Mouse (Mus musculus) midbrain, embryonic 15.5 days (tissue): ENCODE data around the gene Thap3. TPM values are rescaled to one million over a fixed set of nuclear protein-coding genes. Genes with fewer than 3 reads are reported as not detected.
"Not testable (repeated sequence)": the region's sequence is repeated elsewhere in the genome, so short reads cannot be mapped to it uniquely, and the experiment has no call there.

ENCODE experiments used
- ATAC-seq: fragments of 200-750 bp; cut with Nextera tagmentation; replicated peaks from 2 replicates; pipeline ENCODE4 v1.8.0; 2017; ENCODE audit warnings: moderate TSS enrichment
- H3K27ac ChIP-seq: fragments of 300-500 bp; sonication (generic); 2 replicates; pipeline ENCODE4 v1.5.1; 2015; ENCODE audit warnings: mild to moderate bottlenecking, inconsistent platforms
- H3K27me3 ChIP-seq: fragments of 300-500 bp; sonication (generic); replicated peaks from 2 replicates; pipeline ENCODE4 v1.6.1; 2015; ENCODE audit warnings: inconsistent platforms
- H3K36me3 ChIP-seq: fragments of 300-500 bp; sonication (generic); replicated peaks from 2 replicates; pipeline ENCODE4 v1.6.1; 2015; ENCODE audit warnings: inconsistent platforms
- H3K4me1 ChIP-seq: fragments of 300-500 bp; sonication (generic); 2 replicates; pipeline ENCODE4 v1.6.1; 2015; ENCODE audit warnings: inconsistent platforms
- H3K4me2 ChIP-seq: fragments of 300-500 bp; sonication (generic); 2 replicates; pipeline ENCODE4 v1.6.1; 2015; ENCODE audit warnings: inconsistent platforms, mild to moderate bottlenecking, moderate library complexity
- H3K4me3 ChIP-seq: fragments of 300-500 bp; sonication (generic); 2 replicates; pipeline ENCODE4 v1.5.1; 2015; ENCODE audit warnings: mild to moderate bottlenecking, inconsistent platforms
- H3K9ac ChIP-seq: fragments of 300-500 bp; sonication (generic); 2 replicates; pipeline ENCODE4 v1.6.1; 2015; ENCODE audit warnings: mild to moderate bottlenecking, inconsistent platforms
- H3K9me3 ChIP-seq: fragments of 300-500 bp; sonication (generic); 2 replicates; pipeline ENCODE4 v1.6.1; 2016; ENCODE audit warnings: inconsistent platforms
- WGBS: fragments of 180-500 bp; shearing (Covaris S2); methylation state at CpG from one replicate; pipeline ENCODE4 v1.1.7; 2015; ENCODE audit warnings: mixed read lengths; 5-methylcytosine and 5-hydroxymethylcytosine counted together
- polyA plus RNA-seq: library from polyadenylated mRNA; unstranded; fragments of >200 nt; fragmentation: Nextera tagmentation; extraction: Ambion mirVana; gene quantifications from 2 replicates; pipeline ENCODE4 v1.2.1, GENCODE M21; 2015

Thap3 gene
- polyA plus RNA-seq, result 38.3 and 39.5 TPM in 2 replicates

DNA sequence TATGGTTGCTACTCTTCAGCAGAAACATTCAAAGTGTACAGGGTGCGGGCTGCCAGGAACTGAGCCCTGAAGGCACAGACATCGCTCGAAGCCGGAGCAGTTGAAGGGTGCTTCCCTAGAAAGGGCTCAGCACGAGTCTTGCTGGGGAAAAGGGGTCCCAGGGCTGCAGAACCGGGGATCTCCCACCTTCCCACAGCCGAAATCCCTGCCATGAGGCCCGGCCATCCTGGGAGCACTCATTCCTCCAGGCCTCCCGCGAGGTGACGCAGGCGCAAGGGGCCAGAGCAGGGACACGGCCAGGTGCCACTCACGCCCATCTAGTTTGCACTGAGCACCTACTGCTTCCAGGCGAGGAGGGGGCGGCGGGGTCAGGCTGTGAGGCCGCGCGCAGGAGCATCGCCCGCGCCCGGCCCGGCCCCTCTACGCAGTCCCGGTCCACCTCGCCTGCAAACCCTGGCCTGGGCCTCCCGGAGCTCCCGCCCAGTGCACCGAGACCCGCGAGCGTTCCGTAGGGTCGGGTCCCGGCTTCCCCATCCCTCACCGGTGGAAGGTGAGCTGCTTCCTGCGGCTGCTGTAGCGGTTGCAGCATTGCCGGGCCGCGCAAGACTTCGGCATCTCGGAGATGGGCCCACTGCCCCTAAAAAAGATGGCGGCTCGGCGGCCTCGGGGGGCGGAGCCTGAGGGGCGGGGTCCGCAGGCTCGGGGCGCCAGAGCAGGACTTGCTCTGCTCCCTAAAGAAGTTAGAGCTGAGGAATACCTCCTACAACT, at the start of gene Thap3:
TSS of gene Thap3 (minus strand) at position 656 of the 768 bp plus-strand sequence.
- Histone ChIP-seq H3K4me1 (peaks cover 24% of the 10 kb centered on the region), H3K4me3 (peak within 1 kb of the TSS; percentile 87), H3K4me2 (peak within 1 kb of the TSS; percentile 90), H3K9ac (peak within 1 kb of the TSS; percentile 92), H3K27ac (peak within 1 kb of the TSS; percentile 84), H3K27me3 (no peaks in the 10 kb centered on the region), H3K36me3 (peaks cover 12% of the 10 kb centered on the region; the same call in 1 of the 2 replicates), H3K9me3 (no peaks in the 10 kb centered on the region)
- ATAC-seq, result peak; percentile 73
- under 1% methylated on average over 51 of the region's 54 CpGs for WGBS

DNA sequence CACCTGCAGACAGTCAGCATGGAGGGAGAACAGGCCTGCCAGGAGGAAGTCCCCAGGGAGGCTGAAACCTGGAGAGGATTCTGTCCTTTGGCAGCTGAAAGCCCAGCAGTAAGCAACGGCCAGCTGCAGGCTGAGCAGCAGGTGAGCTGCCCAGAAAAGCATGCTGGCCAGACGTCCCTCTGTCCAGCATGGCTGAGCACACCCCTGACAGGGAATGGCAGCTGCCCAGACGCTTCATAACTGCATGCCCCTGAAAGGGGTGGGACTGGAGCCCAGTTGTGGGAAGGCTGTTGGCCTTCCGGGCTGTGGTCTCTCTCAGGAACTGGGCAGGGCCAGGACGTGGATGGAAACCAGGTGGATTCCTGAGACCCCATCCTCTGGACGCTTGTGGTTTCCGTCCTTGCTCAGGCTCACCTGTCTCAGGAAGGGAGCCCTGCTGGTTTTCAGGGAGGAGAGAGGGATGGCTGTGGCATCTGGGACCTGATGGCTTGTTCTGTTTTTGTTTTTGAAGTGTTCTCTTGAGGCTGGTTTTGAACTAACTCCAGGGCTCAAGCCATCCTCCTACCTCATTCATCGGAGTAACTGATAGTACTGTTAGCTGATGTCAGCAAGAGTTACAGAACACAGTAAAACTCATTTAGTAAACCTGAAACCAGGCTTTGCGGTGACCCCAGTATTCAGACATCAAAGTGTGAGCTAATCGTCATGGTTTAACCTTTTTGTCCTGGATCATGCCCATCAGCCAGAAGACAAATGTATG, 49.6 kb upstream of the Thap3 start, which contains the start of gene Tas1r1:
TSS of gene Tas1r1 (minus strand) at position 344 of the 760 bp plus-strand sequence.
- 50% methylated on average over 10 of the region's 10 CpGs for WGBS
- ATAC-seq, result no peak; the same call in 1 of the 2 replicates
- peak within 1 kb of the TSS; percentile 52; the same call in 1 of the 2 replicates for H3K27ac ChIP-seq

DNA sequence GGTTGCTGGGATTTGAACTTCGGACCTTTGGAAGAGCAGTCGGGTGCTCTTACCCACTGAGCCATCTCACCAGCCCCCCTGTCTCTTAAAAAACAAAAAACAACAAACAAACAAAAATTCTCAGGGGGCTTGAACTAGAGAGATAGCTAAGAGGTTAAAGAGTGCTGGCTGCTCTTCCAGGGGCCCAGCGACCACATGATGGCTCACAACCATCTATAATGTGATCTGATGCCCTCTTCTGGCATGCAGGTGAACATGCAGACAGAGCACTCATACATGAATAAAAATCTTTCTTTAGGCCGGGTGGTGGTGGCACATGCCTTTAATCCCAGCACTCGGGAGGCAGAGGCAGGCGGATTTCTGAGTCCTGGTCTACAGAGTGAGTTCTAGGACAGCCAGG, 47.7 kb upstream of the Thap3 start:
- not testable (repeated sequence) for H3K4me3 ChIP-seq, H3K4me2 ChIP-seq, H3K27me3 ChIP-seq, H3K9me3 ChIP-seq, H3K9ac ChIP-seq, H3K27ac ChIP-seq, ATAC-seq, H3K36me3 ChIP-seq
- 89% methylated on average over 6 of the region's 6 CpGs for WGBS
- H3K4me1 ChIP-seq, result peaks cover 18% of the 10 kb centered on the region

More for the DNA sequence above, 49.6 kb upstream of the Thap3 start, which contains the start of gene Tas1r1:
- Histone ChIP-seq H3K36me3 (peaks cover 20% of the 10 kb centered on the region; the same call in 1 of the 2 replicates), H3K4me1 (peaks cover 18% of the 10 kb centered on the region), H3K9me3 (no peaks in the 10 kb centered on the region), H3K4me3 (peak within 1 kb of the TSS; percentile 93), H3K27me3 (no peaks in the 10 kb centered on the region), H3K9ac (peak within 1 kb of the TSS; percentile 74), H3K4me2 (peak within 1 kb of the TSS; percentile 96)

DNA sequence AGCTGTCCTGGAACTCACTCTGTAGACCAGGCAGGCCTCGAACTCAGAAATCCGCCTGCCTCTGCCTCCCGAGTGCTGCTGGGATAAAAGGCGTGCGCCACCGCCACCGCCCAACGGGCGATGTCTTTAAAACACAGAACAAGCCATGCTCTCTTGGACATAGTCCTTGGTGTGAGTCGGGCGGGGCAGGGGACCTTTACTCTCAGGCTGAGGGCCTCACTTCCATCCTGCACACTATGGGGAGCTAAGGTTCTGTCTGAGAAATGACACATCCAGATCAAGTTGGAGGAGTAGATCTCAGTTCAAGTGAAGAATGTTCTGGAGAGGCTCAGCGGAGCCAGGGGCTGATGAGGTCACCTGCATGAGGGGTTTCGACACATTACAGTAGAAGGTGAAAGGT, 44.1 kb upstream of the Thap3 start:
- H3K36me3 ChIP-seq, result no peaks in the 10 kb centered on the region
- H3K27me3 ChIP-seq, result 0 out of 2 replicates have a peak, but pooled peaks cover 4% of the 10 kb centered on the region
- ATAC-seq, result no peak
- WGBS, result 89% methylated on average over 13 of the region's 13 CpGs
- no peaks in the 10 kb centered on the region for H3K9me3 ChIP-seq
- H3K9ac ChIP-seq, result no peak overlapping the region
- H3K4me2 ChIP-seq, result no peak overlapping the region
- H3K4me3 ChIP-seq, result no peak overlapping the region
- H3K27ac ChIP-seq, result no peak overlapping the region
- H3K4me1 ChIP-seq, result peaks cover 16% of the 10 kb centered on the region

DNA sequence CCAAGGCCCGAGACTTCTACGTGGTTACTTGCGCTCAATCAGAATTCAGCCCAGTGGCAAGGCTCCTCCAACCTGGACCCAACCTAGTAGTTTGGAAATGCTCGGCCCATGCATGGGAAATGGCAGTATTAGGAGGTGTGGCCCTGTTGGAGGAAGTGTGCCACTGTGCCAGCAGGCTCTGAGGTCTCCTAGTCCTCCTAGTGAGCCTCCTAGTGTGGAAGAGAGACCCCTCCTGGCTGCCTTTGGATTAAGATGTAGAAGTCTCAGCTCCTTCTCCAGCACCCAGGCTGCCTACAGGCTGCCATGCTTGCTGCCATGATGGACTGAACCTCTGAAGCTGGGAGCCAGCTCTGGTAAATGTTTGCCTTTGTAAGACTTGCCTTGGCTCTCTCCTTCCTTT, 41.2 kb upstream of the Thap3 start:
- WGBS, result 64% methylated on average over 4 of the region's 4 CpGs
- Histone ChIP-seq H3K4me1 (peaks cover 37% of the 10 kb centered on the region), H3K27me3 (0 out of 2 replicates have a peak, but pooled peaks cover 4% of the 10 kb centered on the region), H3K36me3 (no peaks in the 10 kb centered on the region), H3K27ac (no peak overlapping the region), H3K9me3 (no peaks in the 10 kb centered on the region), H3K4me2 (peak overlapping the region; percentile 11; the same call in 1 of the 2 replicates), H3K9ac (no peak overlapping the region), H3K4me3 (no peak overlapping the region)
- ATAC-seq, result no peak

DNA sequence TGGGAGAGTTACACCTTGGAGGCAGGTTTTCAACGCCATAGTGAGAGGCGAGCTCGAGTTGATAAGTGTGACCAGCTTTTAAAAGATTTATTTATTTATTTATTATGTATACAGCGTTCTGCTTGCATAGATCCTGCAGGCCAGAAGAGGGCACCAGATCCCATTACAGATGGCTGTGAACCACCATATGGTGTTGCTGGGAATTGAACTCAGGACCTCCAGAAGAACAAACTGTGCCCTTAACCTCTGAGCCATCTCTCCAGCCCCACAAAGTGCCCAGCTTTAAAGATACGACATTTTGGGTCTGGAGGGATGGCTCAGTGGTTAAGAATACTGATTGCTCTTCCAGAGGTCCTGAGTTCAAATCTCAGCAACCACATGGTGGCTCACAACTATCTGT, 40.3 kb upstream of the Thap3 start:
- no peaks in the 10 kb centered on the region for H3K36me3 ChIP-seq
- H3K27me3 ChIP-seq, result 0 out of 2 replicates have a peak, but pooled peaks cover 4% of the 10 kb centered on the region
- peak overlapping the region; percentile 80 for H3K4me2 ChIP-seq
- H3K4me3 ChIP-seq, result peak overlapping the region; percentile 70; the same call in 1 of the 2 replicates
- H3K27ac ChIP-seq, result no peak overlapping the region
- H3K9me3 ChIP-seq, result no peaks in the 10 kb centered on the region
- H3K4me1 ChIP-seq, result peaks cover 47% of the 10 kb centered on the region
- H3K9ac ChIP-seq, result 0 out of 2 replicates have a peak overlapping the region, but pooled peaks have one; percentile 72
- 33% methylated on average over 5 of the region's 5 CpGs for WGBS
- no peak for ATAC-seq

DNA sequence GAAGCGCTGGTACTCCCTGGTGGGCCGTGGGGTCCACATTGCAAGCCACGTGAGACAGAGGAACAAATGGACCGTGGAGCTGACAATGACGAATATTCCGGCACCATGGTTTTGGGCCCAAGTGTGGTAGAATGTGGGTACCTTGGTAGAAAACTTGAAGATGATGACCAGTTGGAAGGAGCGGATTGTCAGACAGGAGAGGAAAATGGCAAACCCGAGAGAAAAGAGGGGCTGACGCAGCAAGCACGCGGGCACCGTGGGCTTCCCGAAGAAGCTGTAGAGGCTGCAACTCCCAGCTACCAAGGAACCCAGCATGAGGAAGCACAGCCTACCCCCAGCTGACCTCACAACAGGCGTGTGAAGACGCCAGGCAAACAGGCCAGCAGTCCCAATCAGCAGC, 39.7 kb upstream of the Thap3 start:
- Histone ChIP-seq H3K9me3 (no peaks in the 10 kb centered on the region), H3K27me3 (0 out of 2 replicates have a peak, but pooled peaks cover 4% of the 10 kb centered on the region), H3K4me3 (peak overlapping the region; percentile 70), H3K27ac (peak overlapping the region; percentile 76; the same call in 1 of the 2 replicates), H3K9ac (peak overlapping the region; percentile 72), H3K36me3 (0 out of 2 replicates have a peak, but pooled peaks cover 2% of the 10 kb centered on the region), H3K4me2 (peak overlapping the region; percentile 80), H3K4me1 (peaks cover 51% of the 10 kb centered on the region)
- 61% methylated on average over 15 of the region's 15 CpGs for WGBS
- ATAC-seq, result no peak

DNA sequence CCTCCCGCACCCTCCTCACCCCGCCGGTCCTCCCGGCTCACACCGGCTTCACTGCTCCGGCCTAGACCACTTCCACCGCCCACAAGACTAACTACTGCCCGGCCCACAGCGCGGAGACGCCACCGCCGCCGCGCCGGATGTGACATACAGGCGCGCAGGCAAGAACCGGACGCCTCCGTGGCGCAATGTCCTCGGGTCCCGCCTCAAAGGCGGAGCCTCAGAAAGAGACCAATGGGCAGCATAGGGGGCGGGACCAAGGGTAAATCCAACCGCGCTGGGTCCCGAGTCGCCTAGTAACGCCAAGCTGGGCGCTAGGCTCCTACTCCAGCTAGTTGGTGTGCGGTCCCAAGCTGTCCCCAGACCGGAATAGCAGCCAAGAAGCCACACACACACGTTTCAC, 38.7 kb upstream of the Thap3 start, which contains the start of gene Zbtb48:
TSS of gene Zbtb48 (minus strand) at position 148 of the 400 bp plus-strand sequence.
- no peaks in the 10 kb centered on the region for H3K9me3 ChIP-seq
- H3K36me3 ChIP-seq, result 0 out of 2 replicates have a peak, but pooled peaks cover 9% of the 10 kb centered on the region
- H3K4me1 ChIP-seq, result peaks cover 57% of the 10 kb centered on the region
- peak within 1 kb of the TSS; percentile 80 for H3K4me2 ChIP-seq
- 0 out of 2 replicates have a peak, but pooled peaks cover 4% of the 10 kb centered on the region for H3K27me3 ChIP-seq
- H3K27ac ChIP-seq, result peak within 1 kb of the TSS; percentile 76
- H3K4me3 ChIP-seq, result peak within 1 kb of the TSS; percentile 70
- peak within 1 kb of the TSS; percentile 72 for H3K9ac ChIP-seq
- WGBS, result under 1% methylated on average over 34 of the region's 35 CpGs
- peak; percentile 98 for ATAC-seq

DNA sequence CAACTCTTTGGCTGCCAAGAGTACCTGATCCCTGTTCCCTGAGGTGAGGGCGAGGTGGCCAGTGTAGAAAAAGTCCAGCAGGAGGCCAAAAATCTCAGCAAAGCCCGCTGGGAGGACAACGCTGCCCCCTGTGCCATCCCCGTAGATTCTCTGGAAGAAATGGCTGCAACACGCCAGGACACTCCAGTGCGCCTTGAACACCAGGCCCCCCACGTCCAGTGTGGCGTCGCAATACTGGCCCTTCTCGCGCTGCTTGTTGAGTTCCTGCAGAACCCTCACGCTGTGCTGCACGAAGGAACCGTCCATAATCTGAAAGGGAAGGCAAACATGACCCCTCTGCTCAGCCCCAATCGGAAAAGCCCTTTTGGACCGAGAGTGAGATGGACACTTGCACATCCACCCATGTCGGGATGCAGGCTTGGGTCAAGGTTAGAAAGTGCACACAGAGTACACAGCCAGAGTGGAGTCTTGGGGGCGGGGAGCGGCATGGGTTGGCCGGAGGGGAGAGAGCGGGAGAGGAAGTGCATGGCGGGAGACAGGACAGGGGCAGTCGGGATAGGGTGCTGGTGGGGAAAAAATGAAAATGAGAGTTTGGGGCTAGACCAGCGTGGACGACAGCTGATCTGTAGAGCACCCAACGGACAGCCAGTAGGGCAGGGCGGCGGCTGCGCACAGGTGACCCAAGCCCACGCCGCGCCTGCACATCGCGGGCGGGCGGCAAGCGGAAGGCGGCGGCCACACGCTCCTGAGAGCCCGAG, 38.1 kb upstream of the Thap3 start:
- no peaks in the 10 kb centered on the region for H3K9me3 ChIP-seq
- peak overlapping the region; percentile 76 for H3K27ac ChIP-seq
- ATAC-seq, result peak; percentile 78
- H3K4me2 ChIP-seq, result peak overlapping the region; percentile 80
- H3K4me3 ChIP-seq, result peak overlapping the region; percentile 70
- H3K4me1 ChIP-seq, result peaks cover 57% of the 10 kb centered on the region
- peaks cover 9% of the 10 kb centered on the region; the same call in 1 of the 2 replicates for H3K36me3 ChIP-seq
- WGBS, result 2% methylated on average over 31 of the region's 41 CpGs
- H3K27me3 ChIP-seq, result 0 out of 2 replicates have a peak, but pooled peaks cover 3% of the 10 kb centered on the region
- peak overlapping the region; percentile 72 for H3K9ac ChIP-seq

DNA sequence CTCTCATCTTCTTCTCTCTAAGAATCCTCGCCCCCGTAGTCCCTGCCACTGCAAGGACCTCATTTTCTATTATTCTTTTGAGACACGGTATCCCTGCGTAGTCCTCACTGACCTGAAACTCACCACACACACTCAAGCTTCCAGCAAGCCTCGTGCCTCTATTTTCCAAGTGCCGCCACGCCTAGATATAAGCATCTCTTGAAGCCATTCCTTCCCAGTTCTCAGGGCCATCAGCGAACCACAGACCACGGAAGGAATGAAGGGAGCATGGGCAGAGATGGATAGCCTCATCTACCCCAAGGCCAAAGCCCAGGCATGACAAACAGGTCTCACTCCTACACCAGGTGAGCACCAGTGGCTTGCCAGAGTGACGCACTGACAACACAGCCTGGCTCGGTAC, 35.7 kb upstream of the Thap3 start:
- ATAC-seq, result no peak
- Histone ChIP-seq H3K9me3 (no peaks in the 10 kb centered on the region), H3K4me2 (peak overlapping the region; percentile 15; the same call in 1 of the 2 replicates), H3K27me3 (no peaks in the 10 kb centered on the region), H3K27ac (no peak overlapping the region), H3K9ac (peak overlapping the region; percentile 14; the same call in 1 of the 2 replicates), H3K4me3 (no peak overlapping the region), H3K36me3 (peaks cover 27% of the 10 kb centered on the region), H3K4me1 (peaks cover 53% of the 10 kb centered on the region)
- 93% methylated on average over 11 of the region's 11 CpGs for WGBS

DNA sequence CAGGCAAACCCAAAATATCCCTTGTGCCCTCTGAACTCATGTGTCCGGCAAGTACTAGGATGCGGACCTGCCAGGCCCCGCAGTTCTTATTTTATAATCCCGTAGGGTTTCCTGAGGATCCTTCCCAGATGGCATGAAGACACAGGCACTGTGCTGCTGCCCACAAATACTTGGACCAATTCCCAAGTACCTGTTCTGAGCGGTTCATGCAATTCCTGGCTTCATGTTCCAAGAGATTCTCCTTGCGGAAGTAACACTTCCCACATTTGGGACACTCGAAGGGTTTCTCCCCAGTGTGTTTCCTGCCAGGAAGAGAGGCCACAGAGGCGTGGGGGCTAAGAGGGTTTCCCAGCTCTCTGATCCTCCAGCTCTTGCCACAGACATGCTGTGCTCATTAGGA, 33.7 kb upstream of the Thap3 start:
- 92% methylated on average over 8 of the region's 8 CpGs for WGBS
- H3K4me2 ChIP-seq, result no peak overlapping the region
- H3K9ac ChIP-seq, result no peak overlapping the region
- no peaks in the 10 kb centered on the region for H3K27me3 ChIP-seq
- no peak for ATAC-seq
- H3K4me3 ChIP-seq, result no peak overlapping the region
- no peak overlapping the region for H3K27ac ChIP-seq
- peaks cover 40% of the 10 kb centered on the region for H3K4me1 ChIP-seq
- H3K9me3 ChIP-seq, result no peaks in the 10 kb centered on the region
- peaks cover 36% of the 10 kb centered on the region for H3K36me3 ChIP-seq
